Mouse (Mus musculus): ENCODE measurements around the gene Rnf220. TPM values are rescaled to one million over a fixed set of nuclear protein-coding genes. Genes with fewer than 3 reads are reported as not detected.

The Rnf220 gene
- polyA plus RNA-seq, 1 experiment from 2014 or later, result 32.4 TPM

GRCm38 (mm10) chr4:117297819-117298218 lies 199.0 kb downstream of the Rnf220 start:
- no peak overlapping the region for H3K4me3 ChIP-seq (ENCODE audit: low read depth, low read length)
- no peaks in the 10 kb centered on the region for H3K4me1 ChIP-seq (ENCODE audit: control insufficient read depth, insufficient read depth, low read length)
- 73% methylated on average over 9 of the region's 9 CpGs for WGBS (ENCODE audit: insufficient replicate concordance)
- no peak overlapping the region for H3K9ac ChIP-seq (ENCODE audit: low read depth, low read length)
- peaks cover 26% of the 10 kb centered on the region for H3K27me3 ChIP-seq (ENCODE audit: control insufficient read depth, insufficient read depth, low read length)
- H3K9me3 ChIP-seq (replicated peaks; ENCODE audit: control insufficient read depth, low read length), result no peaks in the 10 kb centered on the region
- no peak for ATAC-seq (replicated peaks; ENCODE audit: insufficient number of reproducible peaks, low FRiP score, low TSS enrichment)
- H3K27ac ChIP-seq (ENCODE audit: low read depth, low read length), result no peak overlapping the region
- no peaks in the 10 kb centered on the region for H3K36me3 ChIP-seq (ENCODE audit: control insufficient read depth, insufficient read depth, low read length)
- H3K4me2 ChIP-seq, result no peak overlapping the region

- 74% methylated on average over 19 of the region's 19 CpGs for WGBS (ENCODE audit: insufficient replicate concordance)
- ATAC-seq (replicated peaks; ENCODE audit: insufficient number of reproducible peaks, low FRiP score, low TSS enrichment), result no peak
Measured at GRCm38 (mm10) chr4:117296849-117297593, 199.8 kb downstream of the Rnf220 start.

GRCm38 (mm10) chr4:117291696-117292095 lies 205.2 kb downstream of the Rnf220 start:
- no peak for ATAC-seq (replicated peaks; ENCODE audit: insufficient number of reproducible peaks, low FRiP score, low TSS enrichment)
- Histone ChIP-seq H3K9me3 (replicated peaks; ENCODE audit: control insufficient read depth, low read length) (no peaks in the 10 kb centered on the region), H3K27me3 (ENCODE audit: control insufficient read depth, insufficient read depth, low read length) (peaks cover 8% of the 10 kb centered on the region; the same call in 1 of the 2 replicates), H3K4me3 (ENCODE audit: low read depth, low read length) (no peak overlapping the region), H3K4me2 (no peak overlapping the region), H3K4me1 (ENCODE audit: control insufficient read depth, insufficient read depth, low read length) (peaks cover 13% of the 10 kb centered on the region), H3K27ac (ENCODE audit: low read depth, low read length) (no peak overlapping the region), H3K9ac (ENCODE audit: low read depth, low read length) (no peak overlapping the region), H3K36me3 (ENCODE audit: control insufficient read depth, insufficient read depth, low read length) (no peaks in the 10 kb centered on the region)
- WGBS (ENCODE audit: insufficient replicate concordance), result 90% methylated on average over 2 of the region's 2 CpGs

More at GRCm38 (mm10) chr4:117296849-117297593, 199.8 kb downstream of the Rnf220 start:
- H3K27me3 ChIP-seq (ENCODE audit: control insufficient read depth, insufficient read depth, low read length), result peaks cover 20% of the 10 kb centered on the region
- H3K4me3 ChIP-seq (ENCODE audit: low read depth, low read length), result no peak overlapping the region
- H3K4me2 ChIP-seq, result no peak overlapping the region
- no peak overlapping the region for H3K27ac ChIP-seq (ENCODE audit: low read depth, low read length)
- H3K36me3 ChIP-seq (ENCODE audit: control insufficient read depth, insufficient read depth, low read length), result no peaks in the 10 kb centered on the region
- H3K9me3 ChIP-seq (replicated peaks; ENCODE audit: control insufficient read depth, low read length), result no peaks in the 10 kb centered on the region
- H3K9ac ChIP-seq (ENCODE audit: low read depth, low read length), result no peak overlapping the region
- H3K4me1 ChIP-seq (ENCODE audit: control insufficient read depth, insufficient read depth, low read length), result no peaks in the 10 kb centered on the region

GRCm38 (mm10) chr4:117288927-117289801 lies 207.7 kb downstream of the Rnf220 start:
- under 1% methylated on average over 53 of the region's 80 CpGs for WGBS (ENCODE audit: insufficient replicate concordance)

GRCm38 (mm10) chr4:117288277-117288926 lies 208.4 kb downstream of the Rnf220 start:
- Histone ChIP-seq H3K4me1 (ENCODE audit: control insufficient read depth, insufficient read depth, low read length) (peaks cover 33% of the 10 kb centered on the region), H3K4me3 (ENCODE audit: low read depth, low read length) (peak overlapping the region; percentile 80), H3K4me2 (peak overlapping the region; percentile 87), H3K27me3 (ENCODE audit: control insufficient read depth, insufficient read depth, low read length) (no peaks in the 10 kb centered on the region), H3K27ac (ENCODE audit: low read depth, low read length) (peak overlapping the region; percentile 97), H3K9me3 (replicated peaks; ENCODE audit: control insufficient read depth, low read length) (no peaks in the 10 kb centered on the region), H3K9ac (ENCODE audit: low read depth, low read length) (peak overlapping the region; percentile 90), H3K36me3 (ENCODE audit: control insufficient read depth, insufficient read depth, low read length) (peaks cover 11% of the 10 kb centered on the region)
- ATAC-seq (replicated peaks; ENCODE audit: insufficient number of reproducible peaks, low FRiP score, low TSS enrichment), result no peak
- 24% methylated on average over 25 of the region's 25 CpGs for WGBS (ENCODE audit: insufficient replicate concordance)

More at GRCm38 (mm10) chr4:117288927-117289801, 207.7 kb downstream of the Rnf220 start:
- Histone ChIP-seq H3K27me3 (ENCODE audit: control insufficient read depth, insufficient read depth, low read length) (no peaks in the 10 kb centered on the region), H3K4me3 (ENCODE audit: low read depth, low read length) (peak overlapping the region; percentile 80), H3K27ac (ENCODE audit: low read depth, low read length) (peak overlapping the region; percentile 97), H3K9ac (ENCODE audit: low read depth, low read length) (peak overlapping the region; percentile 90), H3K4me1 (ENCODE audit: control insufficient read depth, insufficient read depth, low read length) (peaks cover 26% of the 10 kb centered on the region), H3K36me3 (ENCODE audit: control insufficient read depth, insufficient read depth, low read length) (peaks cover 11% of the 10 kb centered on the region), H3K9me3 (replicated peaks; ENCODE audit: control insufficient read depth, low read length) (no peaks in the 10 kb centered on the region), H3K4me2 (peak overlapping the region; percentile 87)
- ATAC-seq (replicated peaks; ENCODE audit: insufficient number of reproducible peaks, low FRiP score, low TSS enrichment), result peak; percentile 89

GRCm38 (mm10) chr4:117284363-117284762 lies 212.5 kb downstream of the Rnf220 start:
- no peak for ATAC-seq (replicated peaks; ENCODE audit: insufficient number of reproducible peaks, low FRiP score, low TSS enrichment)
- H3K36me3 ChIP-seq (ENCODE audit: control insufficient read depth, insufficient read depth, low read length), result peaks cover 17% of the 10 kb centered on the region
- H3K4me1 ChIP-seq (ENCODE audit: control insufficient read depth, insufficient read depth, low read length), result peaks cover 37% of the 10 kb centered on the region
- no peak overlapping the region for H3K4me2 ChIP-seq
- no peaks in the 10 kb centered on the region for H3K9me3 ChIP-seq (replicated peaks; ENCODE audit: control insufficient read depth, low read length)
- no peak overlapping the region for H3K9ac ChIP-seq (ENCODE audit: low read depth, low read length)
- H3K27ac ChIP-seq (ENCODE audit: low read depth, low read length), result no peak overlapping the region
- WGBS (ENCODE audit: insufficient replicate concordance), result 52% methylated on average over 4 of the region's 4 CpGs
- no peak overlapping the region for H3K4me3 ChIP-seq (ENCODE audit: low read depth, low read length)
- H3K27me3 ChIP-seq (ENCODE audit: control insufficient read depth, insufficient read depth, low read length), result no peaks in the 10 kb centered on the region

GRCm38 (mm10) chr4:117283271-117284191 lies 213.3 kb downstream of the Rnf220 start:
- Histone ChIP-seq H3K4me1 (ENCODE audit: control insufficient read depth, insufficient read depth, low read length) (peaks cover 39% of the 10 kb centered on the region), H3K27ac (ENCODE audit: low read depth, low read length) (0 out of 2 replicates have a peak overlapping the region, but pooled peaks have one; percentile 43), H3K4me3 (ENCODE audit: low read depth, low read length) (no peak overlapping the region), H3K36me3 (ENCODE audit: control insufficient read depth, insufficient read depth, low read length) (peaks cover 17% of the 10 kb centered on the region), H3K27me3 (ENCODE audit: control insufficient read depth, insufficient read depth, low read length) (no peaks in the 10 kb centered on the region), H3K4me2 (peak overlapping the region; percentile 20; the same call in 1 of the 2 replicates), H3K9me3 (replicated peaks; ENCODE audit: control insufficient read depth, low read length) (no peaks in the 10 kb centered on the region), H3K9ac (ENCODE audit: low read depth, low read length) (no peak overlapping the region)
- WGBS (ENCODE audit: insufficient replicate concordance), result 21% methylated on average over 22 of the region's 22 CpGs
- ATAC-seq (replicated peaks; ENCODE audit: insufficient number of reproducible peaks, low FRiP score, low TSS enrichment), result peak; percentile 54; the same call in 1 of the 2 replicates

Data from heart, embryonic 11.5 days (tissue).